Mouse (Mus musculus) fat pad, adult 2 months (tissue): ENCODE measurements around the gene Top1.
"Not testable (repeated sequence)": the region's sequence is repeated elsewhere in the genome, so short reads cannot be mapped to it uniquely, and the experiment has no call there.

ENCODE experiments used
- DNase-seq: peaks from one replicate; pipeline ENCODE4 v3.0.0-alpha.2; 2011; ENCODE audit warnings: low read depth, low spot score; ENCODE audit errors: extremely low read depth

The Top1 gene

GRCm38 (mm10) chr2:160629528-160629830, 16.2 kb upstream of the Top1 start:
- DNase-seq: no peak

- peak; percentile 19 for DNase-seq
Observed at GRCm38 (mm10) chr2:160630872-160631597, 14.7 kb upstream of the Top1 start.

GRCm38 (mm10) chr2:160639911-160640717, 5.6 kb upstream of the Top1 start:
- no peak for DNase-seq

GRCm38 (mm10) chr2:160641176-160641575, 4.5 kb upstream of the Top1 start:
- no peak for DNase-seq

GRCm38 (mm10) chr2:160646144-160646844, 606 bp downstream of the Top1 start:
- DNase-seq: no peak

GRCm38 (mm10) chr2:160646845-160647178, 1.1 kb downstream of the Top1 start:
- DNase-seq: no peak

- DNase-seq: no peak
Observed at GRCm38 (mm10) chr2:160648097-160648496, 2.4 kb downstream of the Top1 start.

- no peak for DNase-seq
Observed at GRCm38 (mm10) chr2:160649072-160649471, 3.4 kb downstream of the Top1 start.

- no peak for DNase-seq
Observed at GRCm38 (mm10) chr2:160651165-160651564, 5.5 kb downstream of the Top1 start.

- no peak for DNase-seq
Observed at GRCm38 (mm10) chr2:160653218-160653617, 7.5 kb downstream of the Top1 start.

- DNase-seq: no peak
Observed at GRCm38 (mm10) chr2:160655561-160655960, 9.9 kb downstream of the Top1 start.

GRCm38 (mm10) chr2:160656234-160656633, 10.5 kb downstream of the Top1 start:
- no peak for DNase-seq

GRCm38 (mm10) chr2:160657801-160658442, 12.2 kb downstream of the Top1 start:
- no peak for DNase-seq

GRCm38 (mm10) chr2:160658811-160659210, 13.1 kb downstream of the Top1 start:
- DNase-seq: no peak

GRCm38 (mm10) chr2:160664421-160664820, 18.7 kb downstream of the Top1 start:
- no peak for DNase-seq

- DNase-seq: not testable (repeated sequence)
Observed at GRCm38 (mm10) chr2:160664986-160665385, 19.3 kb downstream of the Top1 start.

- no peak for DNase-seq
Observed at GRCm38 (mm10) chr2:160667259-160667658, 21.6 kb downstream of the Top1 start.

GRCm38 (mm10) chr2:160700271-160700670, 54.6 kb downstream of the Top1 start:
- DNase-seq: peak; percentile 33

GRCm38 (mm10) chr2:160701603-160702002, 55.9 kb downstream of the Top1 start:
- DNase-seq: no peak

GRCm38 (mm10) chr2:160702824-160703223, 57.1 kb downstream of the Top1 start:
- no peak for DNase-seq

GRCm38 (mm10) chr2:160707673-160708072, 62.0 kb downstream of the Top1 start:
- DNase-seq: no peak
